Mouse (Mus musculus): ENCODE measurements around the gene Rex1bd.

DNA sequence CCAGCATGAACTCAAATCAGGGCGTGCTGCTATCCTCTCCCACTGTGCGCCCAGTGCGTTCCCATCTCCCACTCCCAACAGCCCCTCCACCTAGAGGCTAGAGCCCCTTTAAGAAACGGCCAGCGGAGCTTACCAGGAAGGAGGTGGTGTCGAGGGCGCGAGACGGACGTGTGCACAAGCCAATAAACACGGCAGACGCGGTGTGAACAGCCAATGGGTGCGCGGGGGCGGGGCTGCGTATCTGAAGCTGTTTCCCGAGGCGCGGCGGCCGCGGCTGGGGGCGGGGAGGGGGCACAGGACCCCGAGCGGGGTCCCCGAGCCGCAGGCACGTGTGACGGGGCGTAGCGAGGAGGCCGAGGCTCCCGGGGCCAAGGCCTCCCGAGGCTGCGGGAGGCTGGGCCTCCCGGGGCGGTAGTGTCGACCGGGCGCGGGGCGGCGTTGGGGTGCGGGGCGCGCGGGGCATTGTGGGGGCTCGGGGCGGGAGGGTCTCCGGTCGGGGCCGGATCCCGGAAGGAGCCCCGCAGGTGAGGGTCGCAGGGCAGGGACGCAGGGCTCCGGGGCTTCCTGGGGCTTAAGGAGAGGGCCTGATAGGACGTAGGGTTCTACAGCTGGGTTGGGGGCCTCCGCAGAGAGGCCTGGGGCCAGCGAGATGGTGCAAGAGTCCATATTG, 21.1 kb upstream of the Rex1bd start, which contains the start of the genes Fkbp8 and Kxd1:
- TF ChIP-seq CTCF (IDR thresholded peaks at IDR 0.05; ENCODE audit: borderline replicate concordance, extremely low read depth, insufficient read depth, insufficient read length) (peak; percentile 21; the same call in 1 of the 2 replicates), POLR2A (IDR thresholded peaks at IDR 0.05; ENCODE audit: borderline replicate concordance, extremely low read depth, insufficient read depth, insufficient read length, poor library complexity, severe bottlenecking) (peak; percentile 46; the same call in 1 of the 2 replicates)

Data from brain, embryonic 14.5 days (tissue).